Mouse (Mus musculus) spleen, adult 2 months (tissue): Measurements from ENCODE around the gene Uba3.

Experiments used
- CTCF ChIP-seq: fragments of 200-500 bp; IDR thresholded peaks from 2 replicates; pipeline ENCODE4 v1.5.1; 2011; ENCODE audit warnings: mild to moderate bottlenecking, inconsistent platforms; ENCODE audit not compliant: insufficient read depth, insufficient read length, insufficient replicate concordance; ENCODE audit errors: extremely low read depth
- POLR2A ChIP-seq: fragments of 200-500 bp; IDR thresholded peaks from 2 replicates; pipeline ENCODE4 v1.6.1; 2011; ENCODE audit warnings: low read depth, low read length, inconsistent platforms

DNA sequence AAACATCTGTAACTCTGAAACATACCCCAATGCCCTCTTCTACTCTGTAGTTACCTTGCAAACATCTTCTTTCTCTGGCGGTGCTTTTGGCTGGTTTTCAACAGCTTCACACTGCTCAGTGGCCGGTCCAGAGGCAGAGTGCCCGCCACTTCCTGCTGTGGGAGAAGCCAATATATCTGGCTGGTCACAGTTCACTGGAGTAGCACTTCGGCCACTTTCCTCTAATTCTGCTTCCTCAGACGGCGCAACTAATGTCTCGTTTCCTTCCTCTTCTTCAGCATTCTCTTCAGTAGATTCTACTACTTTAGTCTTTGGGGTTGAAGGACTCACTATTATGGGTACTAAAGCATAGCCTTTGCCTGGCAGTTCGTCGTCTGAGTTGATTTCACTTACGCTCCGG is 29.7 kb downstream of the Uba3 start:
- no peak for TF ChIP-seq POLR2A
- TF ChIP-seq CTCF: no peak
